Mouse (Mus musculus): ENCODE measurements around the gene Hnrnpab. TPM values are rescaled to one million over a fixed set of nuclear protein-coding genes. Genes with fewer than 3 reads are reported as not detected.

Gene Hnrnpab
- total and polyA plus RNA-seq, 2 experiments: 96.9 to 103 TPM

DNA sequence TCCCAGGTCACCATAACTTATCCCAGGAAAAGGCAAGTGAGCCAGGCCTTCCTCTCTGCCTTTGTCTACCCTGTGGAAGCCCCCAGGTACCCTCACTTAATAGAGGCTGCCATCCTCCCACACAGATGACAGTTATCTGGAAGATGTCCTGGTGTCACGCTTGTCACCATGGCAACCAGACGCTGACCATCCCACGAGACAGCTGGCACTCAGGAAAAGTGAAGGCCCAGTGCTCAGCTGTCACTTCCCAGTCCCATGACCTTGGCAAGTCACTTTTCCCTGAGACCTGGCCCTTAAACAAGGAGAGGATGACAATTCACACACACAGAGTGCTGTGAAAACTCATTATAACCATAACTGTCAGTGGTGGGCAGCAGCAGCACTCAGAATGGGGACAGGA lies 54.6 kb downstream of the Hnrnpab start:
- no peaks in the 10 kb centered on the region for H3K27me3 ChIP-seq (ENCODE audit: control insufficient read depth, insufficient read depth, low read length)
- no peak overlapping the region for H3K4me3 ChIP-seq (ENCODE audit: insufficient read depth, low read depth, low read length)
- no peaks in the 10 kb centered on the region for H3K4me1 ChIP-seq (ENCODE audit: control insufficient read depth, insufficient read depth, low read length)
- H3K79me2 ChIP-seq (ENCODE audit: control insufficient read depth, insufficient read depth, low read length): no peaks in the 10 kb centered on the region
- 77% methylated on average over 3 of the region's 3 CpGs for WGBS
- no peak overlapping the region for H3K9ac ChIP-seq (ENCODE audit: low read depth, low read length)
- H3K27ac ChIP-seq (replicated peaks; ENCODE audit: insufficient read depth, low read depth, low read length): no peak overlapping the region
- no peak for DNase-seq (ENCODE audit: extremely low read depth, low read depth, low spot score)
- TF ChIP-seq POLR2A (IDR thresholded peaks at IDR 0.05; ENCODE audit: extremely low read depth, insufficient read depth, low read length) (no peak), CTCF (IDR thresholded peaks at IDR 0.05; ENCODE audit: low read depth, low read length) (no peak)
- no peaks in the 10 kb centered on the region for H3K36me3 ChIP-seq (ENCODE audit: control insufficient read depth, insufficient read depth, low read length)

DNA sequence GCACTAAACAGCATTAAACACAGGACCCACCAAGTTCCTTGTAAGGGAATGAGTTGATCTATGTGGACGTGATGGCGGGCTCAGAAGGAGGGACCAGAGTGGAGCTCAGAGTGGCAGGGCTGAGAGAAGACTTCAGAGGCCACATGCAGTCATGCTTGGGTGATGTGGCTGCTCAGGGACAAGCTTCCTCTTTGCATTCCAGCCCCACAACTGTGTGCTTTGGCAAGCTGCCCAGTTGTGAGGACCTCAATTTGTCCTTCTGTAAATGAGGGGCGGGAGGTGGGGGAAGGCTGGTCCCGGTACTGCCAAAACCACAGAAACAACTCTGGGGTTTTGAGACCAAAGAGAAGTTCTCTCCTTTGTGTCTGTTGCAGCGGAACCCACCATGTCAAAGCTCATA lies 55.4 kb downstream of the Hnrnpab start:
- Histone ChIP-seq H3K4me3 (ENCODE audit: insufficient read depth, low read depth, low read length) (no peak overlapping the region), H3K79me2 (ENCODE audit: control insufficient read depth, insufficient read depth, low read length) (no peaks in the 10 kb centered on the region), H3K27me3 (ENCODE audit: control insufficient read depth, insufficient read depth, low read length) (no peaks in the 10 kb centered on the region), H3K9ac (ENCODE audit: low read depth, low read length) (no peak overlapping the region), H3K27ac (replicated peaks; ENCODE audit: insufficient read depth, low read depth, low read length) (no peak overlapping the region), H3K36me3 (ENCODE audit: control insufficient read depth, insufficient read depth, low read length) (no peaks in the 10 kb centered on the region), H3K4me1 (ENCODE audit: control insufficient read depth, insufficient read depth, low read length) (no peaks in the 10 kb centered on the region)
- no peak for DNase-seq (ENCODE audit: extremely low read depth, low read depth, low spot score)
- TF ChIP-seq POLR2A (IDR thresholded peaks at IDR 0.05; ENCODE audit: extremely low read depth, insufficient read depth, low read length) (no peak), CTCF (IDR thresholded peaks at IDR 0.05; ENCODE audit: low read depth, low read length) (no peak)
- 47% methylated on average over 5 of the region's 5 CpGs for WGBS

Other genes with a start within 250 kb of the Hnrnpab start
- 12.7 and 16.5 TPM in 2 replicates for gene Phykpl, start 22.1 kb downstream of the Hnrnpab start, total RNA-seq (2014; rRNA removed)
- 19.6 and 23.7 TPM in 2 replicates for gene Phykpl, start 22.1 kb downstream of the Hnrnpab start, polyA plus RNA-seq (2012; rRNA removed)
- gene Nhp2, start 12.9 kb upstream of the Hnrnpab start, total RNA-seq (2014; rRNA removed): 26.4 and 29.4 TPM in 2 replicates
- 31.4 and 33.8 TPM in 2 replicates for gene Nhp2, start 12.9 kb upstream of the Hnrnpab start, polyA plus RNA-seq (2012; rRNA removed)
- gene Rmnd5b, start 29.0 kb upstream of the Hnrnpab start, total RNA-seq (2014; rRNA removed): 8.9 and 10.3 TPM in 2 replicates
- 44.9 and 46.6 TPM in 2 replicates for gene Rmnd5b, start 29.0 kb upstream of the Hnrnpab start, polyA plus RNA-seq (2012; rRNA removed)
- gene N4bp3, start 44.0 kb upstream of the Hnrnpab start, total RNA-seq (2014; rRNA removed): 1.6 and 2.4 TPM in 2 replicates
- gene N4bp3, start 44.0 kb upstream of the Hnrnpab start, polyA plus RNA-seq (2012; rRNA removed): 5.7 and 6.4 TPM in 2 replicates
- 1.3 and 1.7 TPM in 2 replicates for gene D930048N14Rik, start 44.1 kb upstream of the Hnrnpab start, total RNA-seq (2014; rRNA removed)
- 10.3 and 10.9 TPM in 2 replicates for gene D930048N14Rik, start 44.1 kb upstream of the Hnrnpab start, polyA plus RNA-seq (2012; rRNA removed)
- gene 0610009B22Rik, start 82.0 kb upstream of the Hnrnpab start, total RNA-seq (2014; rRNA removed): 30.5 and 32.2 TPM in 2 replicates
- 17.7 and 21.6 TPM in 2 replicates for gene 0610009B22Rik, start 82.0 kb upstream of the Hnrnpab start, polyA plus RNA-seq (2012; rRNA removed)
- gene Sec24a, start 156.8 kb upstream of the Hnrnpab start, total RNA-seq (2014; rRNA removed): 45.1 and 51.1 TPM in 2 replicates
- 30.6 and 35.3 TPM in 2 replicates for gene Sec24a, start 156.8 kb upstream of the Hnrnpab start, polyA plus RNA-seq (2012; rRNA removed)
- 257 and 370 TPM in 2 replicates for gene Sar1b, start 156.8 kb upstream of the Hnrnpab start, total RNA-seq (2014; rRNA removed)
- 61.0 and 75.6 TPM in 2 replicates for gene Sar1b, start 156.8 kb upstream of the Hnrnpab start, polyA plus RNA-seq (2012; rRNA removed)